Mouse (Mus musculus) B cell, adult (primary cell): ENCODE results near the gene Golt1a. TPM values are rescaled to one million over a fixed set of nuclear protein-coding genes. Genes with fewer than 3 reads are reported as not detected.

ENCODE experiments used
- total RNA-seq: library from RNA; stranded (reverse); gene quantifications from 4 replicates; pipeline ENCODE4 v1.2.4, GENCODE M21; 2023; ENCODE audit not compliant: inconsistent age

Golt1a gene
- not detected in 4 replicates for total RNA-seq

GRCm38 (mm10) chr1:133309652-133310267 is at the start of gene Golt1a:
Golt1a (plus strand) TSS chr1:133309800.

GRCm38 (mm10) chr1:133321267-133321925 is 11.8 kb downstream of the Golt1a start, which contains the start of gene Kiss1:
Kiss1 (plus strand) TSS chr1:133321875.

GRCm38 (mm10) chr1:133350210-133350609 is 40.6 kb downstream of the Golt1a start, which contains the start of gene Ren1:
Ren1 (plus strand) TSS chr1:133350510.

GRCm38 (mm10) chr1:133363276-133364021 is 53.8 kb downstream of the Golt1a start, which contains the start of gene Etnk2:
Etnk2 (plus strand) TSS chr1:133363572.

Other genes with a start within 250 kb of the Golt1a start
- gene Ppp1r15b, start 178.7 kb upstream of the Golt1a start, total RNA-seq, result 89.9 to 92.8 TPM (median 91.3 TPM) in 4 replicates
- gene Plekha6, start 145.6 kb upstream of the Golt1a start, total RNA-seq, result 3.5 to 6.4 TPM (median 3.9 TPM) in 4 replicates
- not detected in 4 replicates for gene Kiss1, start 12.1 kb downstream of the Golt1a start, total RNA-seq
- not detected in 4 replicates for gene Ren1, start 40.7 kb downstream of the Golt1a start, total RNA-seq
- 0.83 TPM in 1 of 4 replicates, not detected in the others for gene Etnk2, start 53.8 kb downstream of the Golt1a start, total RNA-seq
- 0.69 to 1.8 TPM (median 1.0 TPM) in 4 replicates for gene Sox13, start 114.6 kb downstream of the Golt1a start, total RNA-seq